Mouse (Mus musculus): ENCODE results near the gene Osbpl5. TPM values are rescaled to one million over a fixed set of nuclear protein-coding genes. Genes with fewer than 3 reads are reported as not detected.
A peak's percentile ranks its signal among the peaks of the same experiment; 100 is the strongest.
"Not testable (repeated sequence)": the region's sequence is repeated elsewhere in the genome, so short reads cannot be mapped to it uniquely, and the experiment has no call there.

Gene Osbpl5
- polyA plus RNA-seq, 1 experiment from 2014 or later: 9.4 TPM

DNA sequence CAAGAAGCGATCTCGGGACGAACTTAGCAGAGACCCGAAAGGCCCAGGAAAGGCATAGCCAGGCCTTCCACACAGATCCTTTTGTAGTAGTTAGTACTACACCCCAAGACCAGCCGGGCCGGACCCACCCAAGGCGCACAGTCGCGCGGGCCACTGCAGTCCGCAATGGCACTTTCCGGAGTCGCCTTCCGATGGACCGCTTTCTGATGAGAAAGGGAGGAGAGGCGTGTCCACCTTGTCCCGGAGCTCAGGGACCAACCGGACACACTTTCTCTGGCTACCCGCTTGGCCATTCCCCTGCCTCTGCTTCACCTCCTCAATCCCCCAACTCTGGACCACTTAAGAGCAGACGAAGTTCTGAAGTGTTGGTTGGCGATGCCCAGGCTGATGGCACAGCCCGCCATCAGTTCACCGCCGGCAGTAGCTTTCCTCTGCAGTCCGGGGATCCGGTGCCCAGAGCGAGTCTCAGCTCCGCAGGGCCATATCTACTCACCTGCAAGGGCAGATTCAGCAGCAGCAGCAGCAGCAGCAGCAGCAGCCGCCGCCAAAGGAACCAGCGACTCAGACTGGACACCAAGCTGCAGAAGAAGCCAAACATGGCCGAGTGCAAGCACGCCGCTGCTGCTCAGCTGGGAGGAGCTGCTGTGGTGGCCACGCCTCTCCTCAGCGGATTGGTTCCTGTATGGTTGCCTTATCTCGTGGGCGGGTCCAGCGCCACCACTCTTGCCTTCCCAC, 107.6 kb downstream of the Osbpl5 start, which contains the start of gene Tnfrsf22:
Tnfrsf22 (minus strand) TSS at position 628 of the 735 bp plus-strand sequence.
- 4% methylated on average over 39 of the region's 39 CpGs for WGBS
- peak; percentile 86 for DNase-seq (ENCODE audit: extremely low spot score, low spot score)

DNA sequence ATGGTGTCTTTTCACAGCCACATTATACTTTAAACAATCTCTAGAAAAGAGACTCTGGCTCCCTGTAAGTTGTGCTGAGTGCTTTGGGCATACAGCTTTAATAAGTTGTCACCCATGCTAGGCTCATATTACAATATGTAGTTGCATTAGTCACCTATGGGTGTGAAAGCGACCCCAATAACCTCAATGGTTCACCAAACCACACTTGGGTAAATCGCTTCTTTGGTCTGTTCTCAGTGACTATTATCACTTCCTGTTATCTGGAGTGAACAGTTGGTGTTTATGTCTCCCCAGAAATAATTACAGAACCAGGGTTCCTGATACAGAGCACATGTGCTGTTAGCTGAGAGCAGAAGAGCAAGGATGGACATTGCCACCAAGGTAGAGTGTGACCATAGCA, 112.8 kb downstream of the Osbpl5 start:
- H3K4me1 ChIP-seq; H3K27me3 ChIP-seq (ENCODE audit: poor library complexity, severe bottlenecking); H3K4me3 ChIP-seq; H3K36me3 ChIP-seq (replicated peaks); DNase-seq (ENCODE audit: extremely low spot score, low spot score); H3K27ac ChIP-seq; H3K9me3 ChIP-seq: not testable (repeated sequence)
- WGBS: 93% methylated on average over 2 of the region's 2 CpGs

More for the DNA sequence above, 107.6 kb downstream of the Osbpl5 start, which contains the start of gene Tnfrsf22:
- H3K4me1 ChIP-seq: no peaks in the 10 kb centered on the region
- peak within 1 kb of the TSS; percentile 86 for H3K27ac ChIP-seq
- H3K4me3 ChIP-seq: peak within 1 kb of the TSS; percentile 83
- peaks cover 9% of the 10 kb centered on the region for H3K9me3 ChIP-seq
- no peaks in the 10 kb centered on the region for H3K27me3 ChIP-seq (ENCODE audit: poor library complexity, severe bottlenecking)
- H3K36me3 ChIP-seq (replicated peaks): no peaks in the 10 kb centered on the region

Small RNA genes lying within 50 kb of the gene (microRNA-seq; reads per million reads assigned to microRNA genes)
- not detected for gene Gm22064

Other genes starting within 250 kb of the Osbpl5 start
- gene Nap1l4, start 207.9 kb downstream of the Osbpl5 start, polyA plus RNA-seq (2016; fragmentation: Nextera tagmentation; extraction: Ambion mirVana): 375 and 396 TPM in 2 replicates
- 87.3 and 93.9 TPM in 2 replicates for gene Cars, start 156.9 kb downstream of the Osbpl5 start, polyA plus RNA-seq (2016; fragmentation: Nextera tagmentation; extraction: Ambion mirVana)
- 0.17 and 0.35 TPM in 2 replicates for gene Tnfrsf26, start 128.3 kb downstream of the Osbpl5 start, polyA plus RNA-seq (2016; fragmentation: Nextera tagmentation; extraction: Ambion mirVana)
- gene Tnfrsf22, start 107.3 kb downstream of the Osbpl5 start, polyA plus RNA-seq (2016; fragmentation: Nextera tagmentation; extraction: Ambion mirVana): 10.1 TPM in 2 replicates
- gene Tnfrsf23, start 71.1 kb downstream of the Osbpl5 start, polyA plus RNA-seq (2016; fragmentation: Nextera tagmentation; extraction: Ambion mirVana): 0.09 and 0.15 TPM in 2 replicates
- gene Mrgprg, start 10.0 kb upstream of the Osbpl5 start, polyA plus RNA-seq (2016; fragmentation: Nextera tagmentation; extraction: Ambion mirVana): not detected in 2 replicates
- 1.4 and 1.5 TPM in 2 replicates for gene Mrgpre, start 27.5 kb upstream of the Osbpl5 start, polyA plus RNA-seq (2016; fragmentation: Nextera tagmentation; extraction: Ambion mirVana)
- gene Nadsyn1, start 65.9 kb upstream of the Osbpl5 start, polyA plus RNA-seq (2016; fragmentation: Nextera tagmentation; extraction: Ambion mirVana): 8.8 and 10.8 TPM in 2 replicates
- gene Dhcr7, start 66.2 kb upstream of the Osbpl5 start, polyA plus RNA-seq (2016; fragmentation: Nextera tagmentation; extraction: Ambion mirVana): 89.3 and 96.2 TPM in 2 replicates
- not detected in 2 replicates for gene Gm498, start 109.9 kb upstream of the Osbpl5 start, polyA plus RNA-seq (2016; fragmentation: Nextera tagmentation; extraction: Ambion mirVana)
- gene Shank2, start 244.9 kb upstream of the Osbpl5 start, polyA plus RNA-seq (2016; fragmentation: Nextera tagmentation; extraction: Ambion mirVana): 0.67 and 0.86 TPM in 2 replicates